Mouse (Mus musculus) CH12.LX (cell line): ENCODE results near the gene Samd1. TPM values are rescaled to one million over a fixed set of nuclear protein-coding genes. Genes with fewer than 3 reads are reported as not detected.

ENCODE experiments used
- DNase-seq: peaks from one replicate; pipeline ENCODE4 v3.0.0-alpha.2; 2013; ENCODE audit errors: extremely low read depth
- H3K27ac ChIP-seq: 2 replicates; pipeline ENCODE4 v1.5.1; 2012; ENCODE audit warnings: low read depth, mild to moderate bottlenecking, control low read depth, moderate library complexity; ENCODE audit not compliant: insufficient read depth
- H3K27me3 ChIP-seq: replicated peaks from 2 replicates; pipeline ENCODE3; 2012; ENCODE audit warnings: inconsistent platforms
- H3K36me3 ChIP-seq, 2 experiments: replicated peaks in 1 of 2; 2 replicates each; pipeline versions ENCODE3 to v1.6.1; 2012; ENCODE audit warnings: inconsistent platforms in 1 of 2, low read length in 1 of 2, mild to moderate bottlenecking in 1 of 2, mixed read lengths in 1 of 2, moderate library complexity in 1 of 2; ENCODE audit not compliant: control insufficient read depth in 1 of 2, insufficient read depth in 1 of 2
- H3K4me1 ChIP-seq, 2 experiments: 2 replicates each; pipeline ENCODE4 v1.6.1; 2012; ENCODE audit warnings: inconsistent platforms in 1 of 2, moderate library complexity in 1 of 2; ENCODE audit not compliant: insufficient read depth in 2 of 2, control insufficient read depth in 1 of 2
- H3K4me2 ChIP-seq: 2 replicates; pipeline ENCODE4 v1.6.1; 2012; ENCODE audit warnings: low read depth, mild to moderate bottlenecking, control low read depth; ENCODE audit not compliant: poor library complexity, insufficient read depth, severe bottlenecking
- H3K4me3 ChIP-seq, 3 experiments: fragments of 150-350 bp in 1 of 3; sonication (generic) in 1 of 3; replicated peaks in 1 of 3; 2 replicates each; pipeline versions ENCODE3 to v1.5.1; 2011 to 2012; ENCODE audit warnings: low read depth in 2 of 3, low read length in 2 of 3, mild to moderate bottlenecking in 2 of 3, moderate library complexity in 2 of 3, control low read depth in 1 of 3, improper control_type of control experiment in 1 of 3, inconsistent platforms in 1 of 3, mixed read lengths in 1 of 3; ENCODE audit not compliant: poor library complexity in 1 of 3
- H3K79me2 ChIP-seq: replicated peaks from 2 replicates; pipeline ENCODE4 v1.6.1; 2012; ENCODE audit warnings: mild to moderate bottlenecking, moderate library complexity; ENCODE audit not compliant: control insufficient read depth, poor library complexity, insufficient read depth, severe bottlenecking; ENCODE audit errors: extremely low read depth
- H3K9ac ChIP-seq: 2 replicates; pipeline ENCODE4 v1.6.1; 2012; ENCODE audit warnings: low read depth, mild to moderate bottlenecking, control low read depth, moderate library complexity; ENCODE audit not compliant: insufficient read depth
- H3K9me3 ChIP-seq: replicated peaks from 2 replicates; pipeline ENCODE3; 2012; ENCODE audit warnings: low read length, inconsistent platforms, mixed read lengths
- BHLHE40 ChIP-seq: IDR thresholded peaks from 2 replicates; pipeline ENCODE4 v1.6.1; 2011; ENCODE audit warnings: mild to moderate bottlenecking, low read depth, low read length, improper control_type of control experiment
- CHD2 ChIP-seq: IDR thresholded peaks from 2 replicates; pipeline ENCODE4 v1.6.1; 2011; ENCODE audit warnings: low read length, improper control_type of control experiment
- CTCF ChIP-seq, 2 experiments: IDR thresholded peaks in 1 of 2; conservative IDR thresholded peaks in 1 of 2; 2 replicates each; pipeline ENCODE4 v1.5.1; 2011 to 2012; ENCODE audit warnings: low read depth in 2 of 2, low read length in 2 of 2, improper control_type of control experiment in 1 of 2, inconsistent platforms in 1 of 2, mild to moderate bottlenecking in 1 of 2, moderate library complexity in 1 of 2
- E2F4 ChIP-seq: IDR thresholded peaks from 2 replicates; pipeline ENCODE4 v1.6.1; 2011; ENCODE audit warnings: low read depth, low read length, improper control_type of control experiment; ENCODE audit not compliant: insufficient replicate concordance
- ELF1 ChIP-seq: IDR thresholded peaks from 2 replicates; pipeline ENCODE4 v1.6.1; 2014; ENCODE audit warnings: low read depth, mild to moderate bottlenecking, inconsistent platforms, low read length, improper control_type of control experiment
- HCFC1 ChIP-seq: IDR thresholded peaks from 2 replicates; pipeline ENCODE4 v1.6.1; 2012; ENCODE audit warnings: low read depth, mild to moderate bottlenecking, inconsistent platforms, low read length, improper control_type of control experiment
- IRF4 ChIP-seq: IDR thresholded peaks from 2 replicates; pipeline ENCODE4 v1.6.1; 2014; ENCODE audit warnings: low read depth, mild to moderate bottlenecking, inconsistent platforms, low read length, improper control_type of control experiment
- JUN ChIP-seq: IDR thresholded peaks from 2 replicates; pipeline ENCODE4 v1.6.1; 2011; ENCODE audit warnings: low read depth, mild to moderate bottlenecking, low read length, improper control_type of control experiment, moderate library complexity; ENCODE audit not compliant: insufficient read depth
- JUND ChIP-seq: conservative IDR thresholded peaks from 2 replicates; pipeline ENCODE4 v1.6.1; 2011; ENCODE audit warnings: low read depth, low read length, improper control_type of control experiment
- MAX ChIP-seq: IDR thresholded peaks from 2 replicates; pipeline ENCODE4 v1.6.1; 2011; ENCODE audit warnings: low read length, improper control_type of control experiment
- MAZ ChIP-seq: IDR thresholded peaks from 2 replicates; pipeline ENCODE4 v1.6.1; 2012; ENCODE audit warnings: low read depth, mild to moderate bottlenecking, inconsistent platforms, low read length, improper control_type of control experiment, moderate library complexity
- MXI1 ChIP-seq: IDR thresholded peaks from 2 replicates; pipeline ENCODE4 v1.6.1; 2011; ENCODE audit warnings: mild to moderate bottlenecking, low read depth, low read length, improper control_type of control experiment
- MYC ChIP-seq: IDR thresholded peaks from 2 replicates; pipeline ENCODE4 v1.6.1; 2011; ENCODE audit warnings: low read depth, mild to moderate bottlenecking, improper control_type of control experiment, low read length
- NELFE ChIP-seq: IDR thresholded peaks from 2 replicates; pipeline ENCODE4 v1.6.1; 2011; ENCODE audit warnings: low read depth, low read length, improper control_type of control experiment
- NRF1 ChIP-seq: IDR thresholded peaks from 2 replicates; pipeline ENCODE4 v1.6.1; 2014; ENCODE audit warnings: low read depth, mild to moderate bottlenecking, inconsistent platforms, low read length, improper control_type of control experiment, moderate library complexity
- PAX5 ChIP-seq: IDR thresholded peaks from 2 replicates; pipeline ENCODE4 v1.6.1; 2012; ENCODE audit warnings: low read length, inconsistent platforms, mixed read lengths
- POLR2A ChIP-seq: IDR thresholded peaks from 2 replicates; pipeline ENCODE4 v1.6.1; 2011; ENCODE audit warnings: low read depth, mild to moderate bottlenecking, improper control_type of control experiment, low read length
- RAD21 ChIP-seq: IDR thresholded peaks from 2 replicates; pipeline ENCODE4 v1.6.1; 2011; ENCODE audit warnings: low read depth, mild to moderate bottlenecking, low read length, improper control_type of control experiment, moderate library complexity
- RCOR1 ChIP-seq: conservative IDR thresholded peaks from 2 replicates; pipeline ENCODE4 v1.6.1; 2012; ENCODE audit warnings: low read depth, mild to moderate bottlenecking, inconsistent platforms, low read length, improper control_type of control experiment
- SIN3A ChIP-seq: IDR thresholded peaks from 2 replicates; pipeline ENCODE4 v1.6.1; 2012; ENCODE audit warnings: low read length, improper control_type of control experiment, inconsistent platforms
- SMC3 ChIP-seq: IDR thresholded peaks from 2 replicates; pipeline ENCODE4 v1.6.1; 2011; ENCODE audit warnings: low read depth, low read length, improper control_type of control experiment
- TCF12 ChIP-seq: IDR thresholded peaks from 2 replicates; pipeline ENCODE4 v1.6.1; 2014; ENCODE audit warnings: low read depth, mild to moderate bottlenecking, inconsistent platforms, low read length, improper control_type of control experiment
- ZC3H11A ChIP-seq: IDR thresholded peaks from 2 replicates; pipeline ENCODE4 v1.6.1; 2012; ENCODE audit warnings: low read depth, mild to moderate bottlenecking, inconsistent platforms, low read length, improper control_type of control experiment
- ZKSCAN1 ChIP-seq: IDR thresholded peaks from 2 replicates; pipeline ENCODE4 v1.6.1; 2012; ENCODE audit warnings: low read depth, inconsistent platforms, low read length, improper control_type of control experiment, borderline replicate concordance
- ZMIZ1 ChIP-seq: IDR thresholded peaks from 2 replicates; pipeline ENCODE4 v1.6.1; 2012; ENCODE audit warnings: low read depth, mild to moderate bottlenecking, inconsistent platforms, low read length, improper control_type of control experiment
- ZNF384 ChIP-seq: IDR thresholded peaks from 2 replicates; pipeline ENCODE4 v1.6.1; 2012; ENCODE audit warnings: low read depth, low read length, improper control_type of control experiment, inconsistent platforms
- dilution Hi-C: fragments of 300-500 bp; cut with MboI; formaldehyde crosslinking; loops from 2 replicates; pipeline ENCODE4 v1.14.3; 2020; ENCODE audit warnings: low sequenced_read_pairs; ENCODE audit not compliant: extremely low pct_unique_long_range_greater_than_20kb, extremely low pct_ligation_motif_present
- in situ Hi-C: fragments of 300-500 bp; cut with MboI; formaldehyde crosslinking; loops from 3 replicates; pipeline ENCODE4 v1.14.3; 2019; ENCODE audit warnings: low sequenced_read_pairs, low pct_ligation_motif_present, low pct_unique_long_range_greater_than_20kb, mixed read lengths
- polyA plus RNA-seq: library from polyadenylated mRNA; unstranded; fragments of >175 nt; gene quantifications from 2 replicates; pipeline ENCODE4 v1.2.1, GENCODE M21; 2012; ENCODE audit warnings: low read depth; ENCODE audit not compliant: insufficient read length
- total RNA-seq, 2 experiments: library from RNA; depleted of rRNA; stranded (reverse); fragments of 300-350 nt in 1 of 2; fragments of >200 nt in 1 of 2; gene quantifications; 2 replicates each; pipeline ENCODE4 v1.2.3; 2012 to 2014

Samd1 gene
- total and polyA plus RNA-seq, 3 experiments: 42.1 to 54.5 (median 42.3) TPM

- peak; percentile 78 for DNase-seq
- Histone ChIP-seq H3K79me2 (peaks cover 32% of the 10 kb centered on the region), H3K27ac (no peak overlapping the region), H3K9me3 (no peaks in the 10 kb centered on the region), H3K4me1 (peaks cover 0 to 22% of the 10 kb centered on the region in 2 experiments; a peak in 2 of 4 replicates), H3K9ac (peak overlapping the region; percentile 63; the same call in 1 of the 2 replicates), H3K4me2 (peak overlapping the region; percentile 84), H3K4me3 (peak overlapping the region; percentile 72 to 89 (median 87)), H3K27me3 (no peaks in the 10 kb centered on the region), H3K36me3 (peaks cover 0 to 32% of the 10 kb centered on the region in 2 experiments)
- dilution Hi-C loops (no loop called here), in situ Hi-C loops (loop anchor here (10.0 kb wide), 2 partner anchors 62 to 172 kb away; no protein-coding TSS in a partner anchor)
- TF ChIP-seq ZMIZ1 (no peak), RCOR1 (no peak), BHLHE40 (0 out of 2 replicates have a peak, but pooled peaks have one; percentile 11), HCFC1 (0 out of 2 replicates have a peak, but pooled peaks have one; percentile 29), POLR2A (no peak), SMC3 (peak; percentile 65), MXI1 (peak; percentile 77; the same call in 1 of the 2 replicates), CHD2 (0 out of 2 replicates have a peak, but pooled peaks have one; percentile 25), ELF1 (no peak), TCF12 (peak; percentile 36; the same call in 1 of the 2 replicates), MAZ (no peak), PAX5 (no peak), RAD21 (peak; percentile 51), MYC (0 out of 2 replicates have a peak, but pooled peaks have one; percentile 40), JUND (no peak), SIN3A (peak; percentile 87), NRF1 (0 out of 2 replicates have a peak, but pooled peaks have one; percentile 13), JUN (no peak), ZNF384 (no peak), NELFE (0 out of 2 replicates have a peak, but pooled peaks have one; percentile 6), IRF4 (no peak), MAX (0 out of 2 replicates have a peak, but pooled peaks have one; percentile 44), ZC3H11A (no peak), ZKSCAN1 (no peak), E2F4 (no peak), CTCF (conservative IDR thresholded peaks at IDR 0.05 in 1 of 2, IDR thresholded peaks at IDR 0.05 in 1 of 2; ENCODE audit: low read depth in 2 of 2, low read length in 2 of 2) (peak in 1 of 2 experiments; percentile 67; a peak in 2 of 4 replicates)
These were observed 40.7 kb upstream of the Samd1 start for GRCm38 (mm10) chr8:83956789-83957188.
